Mouse (Mus musculus) layer of hippocampus, postnatal 14 days (tissue): ENCODE results near the gene Crip3. TPM values are rescaled to one million over a fixed set of nuclear protein-coding genes. Genes with fewer than 3 reads are reported as not detected.
A peak's percentile ranks its signal among the peaks of the same experiment; 100 is the strongest.

Experiments used
- DNase-seq, 2 experiments: peaks; one replicate each; pipeline ENCODE4 v3.0.0; 2021 to 2022; ENCODE audit warnings: low spot score in 2 of 2, mixed read lengths in 1 of 2
- total RNA-seq, 2 experiments: library from RNA; stranded (reverse); gene quantifications; 2 replicates each; pipeline ENCODE4 v1.2.3; 2021

The Crip3 gene
- total RNA-seq, 2 experiments from 2014 or later, result 2.8 to 4.1 TPM

DNA sequence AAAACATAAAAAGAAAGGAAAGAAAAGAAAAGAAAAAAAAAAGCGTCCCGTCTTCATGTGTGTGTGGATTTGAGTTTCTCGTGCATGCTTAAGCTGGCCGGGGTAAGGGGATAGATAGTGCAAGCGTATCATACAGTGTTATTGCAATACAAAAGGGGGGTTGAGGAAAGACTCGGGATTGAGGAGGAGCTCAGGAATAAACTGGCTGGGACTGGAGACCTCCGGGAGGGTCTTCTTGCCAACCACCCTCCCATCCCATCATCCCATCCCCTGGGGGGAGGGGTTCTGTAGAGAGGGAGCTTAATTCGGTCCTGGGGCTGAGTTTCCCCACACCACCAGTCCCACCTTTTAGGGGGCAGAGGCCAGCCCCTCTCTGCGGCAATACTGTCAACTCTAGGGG is 25.8 kb downstream of the Crip3 start:
- DNase-seq, result no peak

DNA sequence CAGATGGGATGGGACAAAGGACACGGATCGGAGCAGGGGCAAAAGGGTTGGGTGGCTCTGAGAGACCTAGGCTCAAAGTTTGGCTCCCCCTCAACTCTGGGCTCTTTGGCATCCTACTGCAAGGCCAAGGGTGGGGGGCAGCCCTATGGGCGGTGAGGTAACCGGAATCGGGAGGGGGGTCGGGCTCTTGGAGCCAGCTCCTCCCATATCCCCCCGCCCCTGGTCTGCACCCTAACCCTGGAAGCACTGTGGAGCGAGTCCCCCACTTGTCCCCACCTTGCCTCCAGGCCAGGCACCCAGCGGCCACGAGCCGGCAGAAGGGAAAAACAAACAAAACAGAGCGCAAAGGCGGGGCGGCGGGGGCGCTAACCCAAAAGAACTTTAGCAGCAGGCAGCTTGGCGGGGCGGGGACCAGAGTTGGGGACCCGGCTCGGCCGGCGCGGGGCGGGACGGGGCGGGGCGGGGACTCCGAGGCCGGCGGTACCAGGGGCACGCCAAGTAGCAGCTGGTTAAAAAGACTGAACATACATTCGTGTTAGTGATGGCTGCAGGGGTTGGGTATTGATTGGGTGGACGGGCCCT is 26.5 kb downstream of the Crip3 start:
- DNase-seq, result no peak

DNA sequence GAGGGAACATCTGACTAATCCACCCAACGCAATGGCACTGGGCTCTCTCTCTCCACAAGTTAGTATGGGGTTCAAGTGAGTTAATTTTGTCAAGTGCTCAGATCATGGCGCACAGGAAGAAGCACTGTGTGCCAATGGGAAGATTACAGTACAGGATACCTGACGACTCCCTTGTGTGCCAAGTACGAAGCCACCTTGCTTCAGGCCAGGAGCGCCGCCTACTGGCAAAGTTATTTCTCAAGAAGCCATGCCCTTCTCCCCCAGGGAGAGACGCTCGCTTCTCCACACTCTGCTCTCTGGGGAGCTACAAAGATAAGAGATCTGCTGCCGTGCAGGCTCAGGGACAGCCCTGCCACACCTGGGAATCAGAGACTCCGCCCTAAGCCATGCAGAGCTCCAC is 29.1 kb downstream of the Crip3 start:
- DNase-seq, result no peak

DNA sequence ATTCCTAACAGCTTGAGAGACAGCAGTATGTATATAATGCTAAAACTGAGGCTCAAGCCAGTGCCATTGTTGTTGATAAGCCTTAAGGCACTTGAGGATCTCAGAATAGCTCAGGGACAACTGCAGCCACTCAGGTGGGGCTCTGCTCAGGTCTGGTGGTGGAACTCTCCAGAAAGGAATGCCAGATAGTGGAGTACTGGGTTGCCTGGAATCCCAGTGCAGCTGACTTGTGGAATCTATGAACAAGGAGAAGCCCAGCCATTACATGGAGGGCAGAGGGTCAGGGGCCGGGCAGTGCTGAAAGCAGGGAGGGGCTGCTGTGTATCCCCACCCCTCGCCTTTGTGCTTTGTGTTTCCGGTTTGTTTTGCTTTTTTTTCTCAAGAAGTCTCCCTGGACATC is 29.7 kb downstream of the Crip3 start:
- DNase-seq, result no peak

DNA sequence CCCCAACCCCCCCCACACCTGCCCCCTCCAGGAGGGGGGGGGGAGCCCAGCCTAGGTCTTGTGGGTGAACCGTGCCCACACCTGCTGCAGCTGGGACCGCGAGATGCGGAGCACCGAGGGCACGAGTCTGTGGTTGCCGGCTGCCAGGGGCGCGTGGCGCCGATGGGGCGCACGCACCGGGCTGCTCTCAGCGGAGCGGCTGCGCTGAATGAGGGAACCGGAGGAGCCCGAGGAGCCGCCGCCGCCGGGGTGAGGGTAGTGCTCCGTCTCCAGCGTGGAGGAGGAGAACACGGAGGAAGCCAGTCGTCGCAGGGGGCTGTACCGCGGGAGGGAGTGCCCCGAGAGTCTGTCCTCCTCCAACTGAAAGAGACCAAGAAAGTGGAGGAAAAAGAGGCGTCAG is 31.9 kb downstream of the Crip3 start:
- DNase-seq, result no peak

DNA sequence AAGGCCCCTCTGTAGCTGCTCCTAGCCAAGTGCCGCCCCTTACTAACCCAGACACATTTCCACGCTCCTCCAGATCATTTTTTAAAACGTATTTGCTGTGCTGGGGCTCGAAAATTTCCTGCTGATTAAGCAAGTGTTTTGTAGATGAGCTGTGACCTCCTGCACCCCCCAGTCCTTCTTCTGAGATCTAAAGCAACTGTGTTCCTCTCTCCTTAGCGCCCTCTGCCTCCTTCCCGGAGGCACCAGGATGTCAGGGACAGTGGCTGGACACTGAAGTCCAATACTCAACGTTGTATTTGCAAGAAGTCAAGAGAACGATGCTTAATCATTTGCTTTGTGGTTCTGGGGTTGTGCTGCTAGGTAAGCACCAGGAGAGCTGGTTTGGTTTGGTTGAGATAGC is 32.6 kb downstream of the Crip3 start:
- DNase-seq, result no peak

DNA sequence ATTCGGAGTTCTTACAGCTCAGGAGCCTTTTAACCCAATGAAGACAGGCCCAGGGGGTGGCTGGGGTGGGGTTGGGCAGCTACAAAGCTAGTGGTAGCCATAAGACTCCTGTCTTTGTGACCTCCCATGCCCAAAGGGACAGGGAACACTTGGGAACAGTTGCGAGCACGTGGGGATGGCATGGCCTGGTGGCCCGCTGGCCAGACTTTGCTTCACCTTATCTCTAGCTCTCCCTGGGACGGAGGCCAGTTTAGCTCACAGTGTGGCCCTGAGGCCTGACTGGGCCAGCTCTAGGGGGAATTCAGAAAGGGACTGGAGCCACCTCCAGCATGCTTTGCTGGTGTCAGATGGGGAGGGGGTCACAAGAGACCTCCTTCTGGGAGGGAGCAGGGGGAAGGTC is 33.5 kb downstream of the Crip3 start:
- DNase-seq, result no peak

DNA sequence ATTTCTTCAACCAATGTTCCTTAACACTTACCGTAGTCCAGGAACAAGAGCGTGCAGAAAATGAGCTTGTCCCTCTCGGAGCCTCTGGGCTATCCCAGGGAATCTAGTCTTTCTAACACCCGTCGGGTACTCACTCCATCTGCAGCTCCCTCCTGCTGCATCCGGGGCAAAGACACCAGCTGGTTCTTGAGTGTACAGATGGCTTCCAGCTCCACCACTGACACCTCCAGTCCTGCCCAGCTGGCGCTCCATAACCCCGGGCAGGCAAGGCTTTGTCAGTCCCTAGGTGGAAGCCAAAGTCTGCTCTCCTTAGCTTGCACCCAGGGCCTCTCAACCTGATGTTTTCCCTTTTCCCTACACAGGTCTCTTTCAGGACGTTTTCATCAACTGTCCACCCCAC is 39.1 kb downstream of the Crip3 start:
- DNase-seq, result peak; percentile 31 to 42

DNA sequence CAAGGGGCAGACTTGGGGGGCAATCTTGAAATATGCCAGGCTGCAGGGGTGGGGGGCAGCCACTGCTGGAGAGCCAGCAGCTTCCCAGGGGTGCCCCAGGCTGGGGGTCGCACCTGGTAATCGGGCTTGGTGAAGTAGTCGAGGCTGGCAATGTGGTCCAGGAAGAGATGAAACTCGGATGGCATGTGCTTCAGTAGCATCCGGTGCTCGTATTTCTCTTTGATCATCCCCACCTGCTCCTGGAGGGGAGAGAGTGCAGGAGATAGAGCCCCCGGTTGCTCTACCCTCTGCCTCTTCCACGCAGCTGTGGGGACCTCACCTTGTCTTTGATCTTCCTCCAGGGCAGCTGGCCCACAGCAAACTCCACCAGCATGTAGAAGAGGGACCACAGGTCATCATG is 47.9 kb downstream of the Crip3 start:
- no peak for DNase-seq

DNA sequence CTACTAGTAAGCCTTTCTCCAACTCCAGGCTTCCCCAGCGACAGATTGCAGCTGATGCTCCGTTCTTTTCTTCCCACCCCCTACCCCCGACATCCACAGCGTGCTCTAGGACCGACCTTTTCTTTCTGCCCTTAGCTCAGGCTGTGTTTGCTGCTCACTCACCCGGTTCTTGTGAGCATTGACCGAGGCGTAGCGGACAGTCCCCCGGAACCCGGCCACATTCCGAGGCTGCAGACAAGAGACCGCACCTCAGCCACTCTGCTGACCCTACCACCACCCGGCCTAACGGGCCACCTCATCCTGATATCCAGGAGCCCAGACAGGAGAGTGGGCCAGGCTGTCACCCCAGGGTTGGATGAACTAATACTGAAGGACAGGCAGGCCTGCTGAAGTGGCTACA is 48.6 kb downstream of the Crip3 start:
- no peak for DNase-seq

Other genes with a start within 250 kb of the Crip3 start
- gene Polh, start 226.3 kb upstream of the Crip3 start, total RNA-seq, result 1 to 10 TPM; 6.2 to 6.9 TPM
- gene Xpo5, start 226.1 kb upstream of the Crip3 start, total RNA-seq, result 10 to 100 TPM; 43.8 to 44.4 TPM
- 10 to 100 TPM; 35.0 to 35.9 TPM for gene Polr1c, start 180.9 kb upstream of the Crip3 start, total RNA-seq
- 10 to 100 TPM; 81.9 to 91.9 TPM for gene Yipf3, start 180.8 kb upstream of the Crip3 start, total RNA-seq
- 10 to 100 TPM; 76.9 to 83.1 TPM for gene Lrrc73, start 175.4 kb upstream of the Crip3 start, total RNA-seq
- gene Tjap1, start 145.9 kb upstream of the Crip3 start, total RNA-seq, result 10 to 100 TPM; 43.4 to 49.2 TPM
- 10 to 100 TPM; 44.1 to 50.9 TPM for gene Dlk2, start 131.5 kb upstream of the Crip3 start, total RNA-seq
- 10 to 100 TPM; 10.2 to 10.3 TPM for gene Abcc10, start 100.6 kb upstream of the Crip3 start, total RNA-seq
- 10 to 100 TPM; 64.7 to 67.3 TPM for gene Zfp318, start 45.2 kb upstream of the Crip3 start, total RNA-seq
- under 1 TPM; 0.19 to 0.39 TPM for gene Slc22a7, start 9.5 kb downstream of the Crip3 start, total RNA-seq
- gene Ttbk1, start 58.7 kb downstream of the Crip3 start, total RNA-seq, result 100 to 1,000 TPM; 123 to 125 TPM
- gene Dnph1, start 67.8 kb downstream of the Crip3 start, total RNA-seq, result 1 to 10 TPM; 5.7 TPM
- gene Cul9, start 117.5 kb downstream of the Crip3 start, total RNA-seq, result 10 to 100 TPM; 42.7 to 43.9 TPM
- gene Srf, start 127.2 kb downstream of the Crip3 start, total RNA-seq, result 10 to 100 TPM; 62.7 to 65.5 TPM
- gene Ptk7, start 200.6 kb downstream of the Crip3 start, total RNA-seq, result 10 to 100 TPM; 11.2 to 11.4 TPM
- 10 to 100 TPM; 15.1 to 16.7 TPM for gene Klc4, start 217.1 kb downstream of the Crip3 start, total RNA-seq
- gene Mrpl2, start 217.3 kb downstream of the Crip3 start, total RNA-seq, result 10 to 100 TPM; 51.1 to 54.3 TPM
- 10 to 100 TPM; 23.8 to 24.4 TPM for gene Cul7, start 221.4 kb downstream of the Crip3 start, total RNA-seq
- 10 to 100 TPM; 12.5 to 15.7 TPM for gene Rrp36, start 245.4 kb downstream of the Crip3 start, total RNA-seq
- gene Mea1, start 249.9 kb downstream of the Crip3 start, total RNA-seq, result 100 to 1,000 TPM in 1 of 2 experiments, 10 to 100 TPM in 1; 98.2 to 103 TPM